Mouse (Mus musculus): ENCODE data around the gene Otud7b. TPM values are rescaled to one million over a fixed set of nuclear protein-coding genes. Genes with fewer than 3 reads are reported as not detected.
A peak's percentile ranks its signal among the peaks of the same experiment; 100 is the strongest.

Gene Otud7b
- polyA plus RNA-seq, 1 experiment from 2014 or later = 11.3 TPM

GRCm38 (mm10) chr3:96160803-96161516 lies 56.6 kb downstream of the Otud7b start:
- Histone ChIP-seq H3K27ac (ENCODE audit: low read depth, low read length) (no peak overlapping the region), H3K4me3 (ENCODE audit: low read depth, low read length) (peak overlapping the region; percentile 36), H3K36me3 (ENCODE audit: control insufficient read depth, insufficient read depth, low read length) (no peaks in the 10 kb centered on the region), H3K4me2 (ENCODE audit: low read depth, low read length, severe bottlenecking) (peak overlapping the region; percentile 64), H3K9me3 (ENCODE audit: control insufficient read depth, low read length) (no peaks in the 10 kb centered on the region), H3K27me3 (ENCODE audit: control insufficient read depth, insufficient read depth, low read length) (no peaks in the 10 kb centered on the region), H3K9ac (ENCODE audit: low read length) (peak overlapping the region; percentile 51), H3K4me1 (replicated peaks; ENCODE audit: control insufficient read depth, insufficient read depth, low read length) (peaks cover 8% of the 10 kb centered on the region; the same call in 1 of the 2 replicates)
- ATAC-seq (replicated peaks; ENCODE audit: low FRiP score) = peak; percentile 60
- peak; percentile 71 for DNase-seq (ENCODE audit: low spot score)
- WGBS = 2% methylated on average over 12 of the region's 12 CpGs

- Histone ChIP-seq H3K4me1 (replicated peaks; ENCODE audit: control insufficient read depth, insufficient read depth, low read length) (peaks cover 8% of the 10 kb centered on the region; the same call in 1 of the 2 replicates), H3K27ac (ENCODE audit: low read depth, low read length) (no peak within 1 kb of the TSS), H3K4me2 (ENCODE audit: low read depth, low read length, severe bottlenecking) (peak within 1 kb of the TSS; percentile 64), H3K9ac (ENCODE audit: low read length) (peak within 1 kb of the TSS; percentile 51), H3K36me3 (ENCODE audit: control insufficient read depth, insufficient read depth, low read length) (no peaks in the 10 kb centered on the region), H3K9me3 (ENCODE audit: control insufficient read depth, low read length) (no peaks in the 10 kb centered on the region), H3K4me3 (ENCODE audit: low read depth, low read length) (peak within 1 kb of the TSS; percentile 36), H3K27me3 (ENCODE audit: control insufficient read depth, insufficient read depth, low read length) (no peaks in the 10 kb centered on the region)
- DNase-seq (ENCODE audit: low spot score) (no peak), ATAC-seq (replicated peaks; ENCODE audit: low FRiP score) (no peak)
- 8% methylated on average over 16 of the region's 16 CpGs for WGBS
These were observed 57.8 kb downstream of the Otud7b start, which contains the start of gene Mtmr11 for GRCm38 (mm10) chr3:96161869-96162840. TSS of gene Mtmr11 (plus strand) at chr3:96162004.

DNA sequence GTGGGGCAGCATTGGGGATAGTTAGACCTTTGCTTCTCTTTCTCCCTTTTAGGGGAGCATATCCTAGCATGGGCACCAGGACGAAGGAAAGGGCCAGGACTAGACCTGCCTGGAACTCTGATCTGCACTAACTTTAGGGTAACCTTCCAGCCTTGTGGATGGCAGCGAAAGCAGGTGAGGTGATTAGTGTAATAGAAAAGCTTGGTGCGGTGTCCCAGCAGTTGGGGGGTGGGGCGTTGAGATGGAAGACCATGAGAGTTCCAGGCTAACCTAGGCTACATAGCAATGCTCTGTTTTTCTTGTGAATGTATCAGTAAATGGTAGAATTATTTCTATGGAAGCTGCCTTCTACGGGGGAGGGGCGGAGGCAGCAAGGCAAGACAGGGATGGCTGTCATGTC lies 58.7 kb downstream of the Otud7b start:
- no peaks in the 10 kb centered on the region for H3K9me3 ChIP-seq (ENCODE audit: control insufficient read depth, low read length)
- ATAC-seq (replicated peaks; ENCODE audit: low FRiP score) (no peak), DNase-seq (ENCODE audit: low spot score) (no peak)
- no peak overlapping the region for H3K4me2 ChIP-seq (ENCODE audit: low read depth, low read length, severe bottlenecking)
- H3K27ac ChIP-seq (ENCODE audit: low read depth, low read length) = no peak overlapping the region
- H3K4me3 ChIP-seq (ENCODE audit: low read depth, low read length) = no peak overlapping the region
- H3K36me3 ChIP-seq (ENCODE audit: control insufficient read depth, insufficient read depth, low read length) = no peaks in the 10 kb centered on the region
- no peak overlapping the region for H3K9ac ChIP-seq (ENCODE audit: low read length)
- H3K4me1 ChIP-seq (replicated peaks; ENCODE audit: control insufficient read depth, insufficient read depth, low read length) = peaks cover 8% of the 10 kb centered on the region; the same call in 1 of the 2 replicates
- H3K27me3 ChIP-seq (ENCODE audit: control insufficient read depth, insufficient read depth, low read length) = no peaks in the 10 kb centered on the region
- 90% methylated on average over 6 of the region's 6 CpGs for WGBS

- Histone ChIP-seq H3K4me3 (ENCODE audit: low read depth, low read length) (no peak overlapping the region), H3K9me3 (ENCODE audit: control insufficient read depth, low read length) (no peaks in the 10 kb centered on the region), H3K4me1 (replicated peaks; ENCODE audit: control insufficient read depth, insufficient read depth, low read length) (peaks cover 3% of the 10 kb centered on the region; the same call in 1 of the 2 replicates), H3K36me3 (ENCODE audit: control insufficient read depth, insufficient read depth, low read length) (no peaks in the 10 kb centered on the region), H3K27ac (ENCODE audit: low read depth, low read length) (no peak overlapping the region), H3K27me3 (ENCODE audit: control insufficient read depth, insufficient read depth, low read length) (no peaks in the 10 kb centered on the region), H3K4me2 (ENCODE audit: low read depth, low read length, severe bottlenecking) (no peak overlapping the region), H3K9ac (ENCODE audit: low read length) (no peak overlapping the region)
- ATAC-seq (replicated peaks; ENCODE audit: low FRiP score) = no peak
- 79% methylated on average over 12 of the region's 12 CpGs for WGBS
- no peak for DNase-seq (ENCODE audit: low spot score)
These were observed 64.3 kb downstream of the Otud7b start for GRCm38 (mm10) chr3:96168466-96169158.

DNA sequence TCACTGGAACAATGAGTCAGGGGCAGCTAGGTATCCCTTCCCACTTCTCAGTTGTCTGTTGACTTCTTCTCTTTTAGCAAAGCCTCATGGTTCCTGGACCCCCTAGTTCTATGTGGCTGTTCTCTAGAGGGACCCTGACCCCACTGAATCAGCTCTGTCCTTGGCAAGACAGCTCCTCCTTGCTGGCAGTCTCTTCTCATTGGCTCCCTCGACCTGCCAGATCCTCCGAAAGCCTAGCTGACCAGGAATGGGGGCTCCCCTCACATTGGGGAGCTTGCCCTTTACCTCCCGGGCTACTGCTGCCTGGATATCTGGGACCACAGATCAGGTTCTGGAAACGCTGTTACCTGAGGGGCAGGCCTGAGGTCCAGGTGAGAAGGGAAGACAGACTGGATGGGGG lies 65.9 kb downstream of the Otud7b start:
- 82% methylated on average over 4 of the region's 4 CpGs for WGBS
- DNase-seq (ENCODE audit: low spot score) (no peak), ATAC-seq (replicated peaks; ENCODE audit: low FRiP score) (no peak)
- no peak overlapping the region for H3K27ac ChIP-seq (ENCODE audit: low read depth, low read length)
- H3K4me3 ChIP-seq (ENCODE audit: low read depth, low read length) = no peak overlapping the region
- H3K9ac ChIP-seq (ENCODE audit: low read length) = no peak overlapping the region
- peaks cover 9% of the 10 kb centered on the region for H3K4me1 ChIP-seq (replicated peaks; ENCODE audit: control insufficient read depth, insufficient read depth, low read length)
- no peaks in the 10 kb centered on the region for H3K27me3 ChIP-seq (ENCODE audit: control insufficient read depth, insufficient read depth, low read length)
- no peak overlapping the region for H3K4me2 ChIP-seq (ENCODE audit: low read depth, low read length, severe bottlenecking)
- no peaks in the 10 kb centered on the region for H3K9me3 ChIP-seq (ENCODE audit: control insufficient read depth, low read length)
- no peaks in the 10 kb centered on the region; the same call in 1 of the 2 replicates for H3K36me3 ChIP-seq (ENCODE audit: control insufficient read depth, insufficient read depth, low read length)

DNA sequence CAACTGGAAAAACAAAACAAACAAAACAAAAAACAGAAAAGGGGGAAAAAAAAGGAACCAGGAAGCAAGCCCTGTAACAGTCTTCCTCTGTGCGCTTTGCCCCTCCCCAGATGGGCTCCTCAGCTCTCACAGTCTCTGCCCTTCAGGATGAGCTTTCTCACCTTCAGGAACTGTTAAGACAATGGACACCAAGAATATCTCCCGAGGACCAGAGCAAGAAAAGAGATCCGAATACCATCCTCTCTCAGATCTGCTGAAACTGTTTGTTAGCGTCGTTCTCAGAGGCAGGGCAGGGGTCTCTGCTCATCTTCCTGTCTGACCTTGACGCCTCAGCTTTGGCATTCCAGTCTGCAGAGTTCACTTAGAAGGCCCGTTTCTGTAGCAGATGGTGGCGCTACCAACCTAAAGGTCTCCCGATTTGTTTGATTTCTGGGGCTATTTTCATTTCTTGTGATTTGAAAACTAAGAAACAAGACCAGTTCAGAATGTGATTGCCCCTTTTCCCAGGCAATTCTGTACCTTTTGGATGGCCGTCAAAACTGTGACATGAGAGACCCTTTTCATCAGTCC lies 66.7 kb downstream of the Otud7b start:
- 83% methylated on average over 10 of the region's 10 CpGs for WGBS
- peak overlapping the region; percentile 96 for H3K9ac ChIP-seq (ENCODE audit: low read length)
- H3K4me3 ChIP-seq (ENCODE audit: low read depth, low read length) = peak overlapping the region; percentile 74
- DNase-seq (ENCODE audit: low spot score) = no peak
- H3K36me3 ChIP-seq (ENCODE audit: control insufficient read depth, insufficient read depth, low read length) = no peaks in the 10 kb centered on the region; the same call in 1 of the 2 replicates
- ATAC-seq (replicated peaks; ENCODE audit: low FRiP score) = no peak
- H3K4me1 ChIP-seq (replicated peaks; ENCODE audit: control insufficient read depth, insufficient read depth, low read length) = peaks cover 9% of the 10 kb centered on the region
- H3K4me2 ChIP-seq (ENCODE audit: low read depth, low read length, severe bottlenecking) = peak overlapping the region; percentile 87
- H3K27ac ChIP-seq (ENCODE audit: low read depth, low read length) = peak overlapping the region; percentile 97; the same call in 1 of the 2 replicates
- H3K27me3 ChIP-seq (ENCODE audit: control insufficient read depth, insufficient read depth, low read length) = no peaks in the 10 kb centered on the region
- H3K9me3 ChIP-seq (ENCODE audit: control insufficient read depth, low read length) = no peaks in the 10 kb centered on the region

GRCm38 (mm10) chr3:96171583-96172196 lies 67.4 kb downstream of the Otud7b start:
- Histone ChIP-seq H3K9me3 (ENCODE audit: control insufficient read depth, low read length) (no peaks in the 10 kb centered on the region), H3K4me2 (ENCODE audit: low read depth, low read length, severe bottlenecking) (peak overlapping the region; percentile 87), H3K27ac (ENCODE audit: low read depth, low read length) (peak overlapping the region; percentile 97), H3K27me3 (ENCODE audit: control insufficient read depth, insufficient read depth, low read length) (no peaks in the 10 kb centered on the region), H3K4me3 (ENCODE audit: low read depth, low read length) (peak overlapping the region; percentile 74), H3K9ac (ENCODE audit: low read length) (peak overlapping the region; percentile 96), H3K36me3 (ENCODE audit: control insufficient read depth, insufficient read depth, low read length) (peaks cover 2% of the 10 kb centered on the region; the same call in 1 of the 2 replicates), H3K4me1 (replicated peaks; ENCODE audit: control insufficient read depth, insufficient read depth, low read length) (peaks cover 9% of the 10 kb centered on the region)
- no peak; the same call in 1 of the 2 replicates for ATAC-seq (replicated peaks; ENCODE audit: low FRiP score)
- 23% methylated on average over 18 of the region's 18 CpGs for WGBS
- no peak for DNase-seq (ENCODE audit: low spot score)

Measured in forebrain, embryonic 11.5 days (tissue).